Mouse (Mus musculus): ENCODE results near the gene Pou2f3. TPM values are rescaled to one million over a fixed set of nuclear protein-coding genes. Genes with fewer than 3 reads are reported as not detected.

Gene Pou2f3
- polyA plus RNA-seq (2012; rRNA removed), result not detected in 2 replicates
- not detected in 2 replicates for polyA plus RNA-seq (2014; fragmentation: Nextera tagmentation; extraction: Ambion mirVana)

DNA sequence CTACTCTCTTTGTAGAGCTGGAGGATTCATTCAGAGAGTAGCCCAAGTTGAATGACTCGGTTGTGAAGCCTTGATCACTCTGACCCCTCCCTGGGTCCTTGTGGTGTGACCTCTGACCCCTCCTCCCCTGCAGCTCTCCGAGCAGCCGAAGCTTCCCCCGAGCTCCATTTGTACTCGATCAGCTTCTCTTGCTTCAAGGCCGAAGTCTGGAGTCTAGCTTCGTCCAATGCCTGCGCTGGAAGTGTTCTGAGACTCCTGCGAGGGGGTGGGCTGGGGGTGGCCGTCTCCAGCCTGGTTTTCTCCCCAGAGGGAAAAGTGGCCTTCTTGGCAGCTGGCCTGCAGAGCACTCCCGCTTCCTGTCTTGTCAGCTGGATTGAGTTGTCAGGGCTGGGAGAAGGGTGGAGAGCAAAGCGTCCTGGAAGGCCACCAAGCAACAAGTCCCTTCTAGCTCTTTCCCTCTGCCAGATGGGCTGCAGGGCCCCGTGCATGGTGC is at the start of gene Pou2f3:
Gene Pou2f3, minus strand, starts transcription at position 180 of the 493 bp plus-strand sequence.
- Histone ChIP-seq H3K9me3 (ENCODE audit: control insufficient read depth, low read length) (no peaks in the 10 kb centered on the region), H3K27me3 (ENCODE audit: control insufficient read depth, insufficient read depth, low read length) (peaks cover 18% of the 10 kb centered on the region), H3K4me2 (ENCODE audit: low read depth) (no peak within 1 kb of the TSS), H3K4me1 (replicated peaks; ENCODE audit: control insufficient read depth in 2 of 2, insufficient read depth in 2 of 2, low read length in 1 of 2) (no peaks in the 10 kb centered on the region), H3K36me3 (replicated peaks; ENCODE audit: control insufficient read depth, insufficient read depth, low read depth) (no peaks in the 10 kb centered on the region), H3K9ac (replicated peaks) (no peak within 1 kb of the TSS), H3K4me3 (ENCODE audit: insufficient read depth in 1 of 2, low read depth in 2 of 2, low read length in 2 of 2) (no peak within 1 kb of the TSS), H3K27ac (no peak within 1 kb of the TSS)
- TF ChIP-seq CTCF (IDR thresholded peaks at IDR 0.05; ENCODE audit: low read depth) (no peak), EP300 (IDR thresholded peaks at IDR 0.05; ENCODE audit: low read depth) (no peak)
- WGBS (ENCODE audit: insufficient replicate concordance), result 5% methylated on average over 13 of the region's 13 CpGs
- ATAC-seq (ENCODE audit: insufficient read depth), result no peak
- DNase-seq (ENCODE audit: low read depth in 3 of 3, low spot score in 3 of 3), result no peak

GRCm38 (mm10) chr9:43253271-43253681 is 43.1 kb upstream of the Pou2f3 start:
- Histone ChIP-seq H3K9me3 (ENCODE audit: control insufficient read depth, low read length) (no peaks in the 10 kb centered on the region), H3K4me1 (replicated peaks; ENCODE audit: control insufficient read depth in 2 of 2, insufficient read depth in 2 of 2, low read length in 1 of 2) (peaks cover 0 to 3% of the 10 kb centered on the region in 2 experiments; a peak in 2 of 4 replicates), H3K9ac (replicated peaks) (no peak overlapping the region), H3K4me3 (ENCODE audit: insufficient read depth in 1 of 2, low read depth in 2 of 2, low read length in 2 of 2) (no peak overlapping the region), H3K36me3 (replicated peaks; ENCODE audit: control insufficient read depth, insufficient read depth, low read depth) (no peaks in the 10 kb centered on the region), H3K27me3 (ENCODE audit: control insufficient read depth, insufficient read depth, low read length) (no peaks in the 10 kb centered on the region), H3K4me2 (ENCODE audit: low read depth) (no peak overlapping the region), H3K27ac (no peak overlapping the region)
- no peak for TF ChIP-seq EP300 (IDR thresholded peaks at IDR 0.05; ENCODE audit: low read depth)
- TF ChIP-seq CTCF (IDR thresholded peaks at IDR 0.05; ENCODE audit: low read depth), result no peak
- ATAC-seq (ENCODE audit: insufficient read depth) (no peak), DNase-seq (ENCODE audit: low read depth in 3 of 3, low spot score in 3 of 3) (no peak)
- WGBS (ENCODE audit: insufficient replicate concordance), result 57% methylated on average over 5 of the region's 5 CpGs

GRCm38 (mm10) chr9:43252790-43253189 is 42.6 kb upstream of the Pou2f3 start:
- no peaks in the 10 kb centered on the region for H3K9me3 ChIP-seq (ENCODE audit: control insufficient read depth, low read length)
- no peak overlapping the region for H3K4me3 ChIP-seq (ENCODE audit: insufficient read depth in 1 of 2, low read depth in 2 of 2, low read length in 2 of 2)
- H3K27ac ChIP-seq, result no peak overlapping the region
- peaks cover 0 to 3% of the 10 kb centered on the region in 2 experiments; a peak in 2 of 4 replicates for H3K4me1 ChIP-seq (replicated peaks; ENCODE audit: control insufficient read depth in 2 of 2, insufficient read depth in 2 of 2, low read length in 1 of 2)
- H3K4me2 ChIP-seq (ENCODE audit: low read depth), result no peak overlapping the region
- DNase-seq (ENCODE audit: low read depth in 3 of 3, low spot score in 3 of 3) (no peak), ATAC-seq (ENCODE audit: insufficient read depth) (no peak)
- H3K27me3 ChIP-seq (ENCODE audit: control insufficient read depth, insufficient read depth, low read length), result no peaks in the 10 kb centered on the region
- WGBS (ENCODE audit: insufficient replicate concordance), result 77% methylated on average over 3 of the region's 3 CpGs
- H3K9ac ChIP-seq (replicated peaks), result no peak overlapping the region
- H3K36me3 ChIP-seq (replicated peaks; ENCODE audit: control insufficient read depth, insufficient read depth, low read depth), result no peaks in the 10 kb centered on the region
- TF ChIP-seq CTCF (IDR thresholded peaks at IDR 0.05; ENCODE audit: low read depth) (no peak), EP300 (IDR thresholded peaks at IDR 0.05; ENCODE audit: low read depth) (no peak)

GRCm38 (mm10) chr9:43251786-43252185 is 41.6 kb upstream of the Pou2f3 start:
- Histone ChIP-seq H3K36me3 (replicated peaks; ENCODE audit: control insufficient read depth, insufficient read depth, low read depth) (no peaks in the 10 kb centered on the region), H3K27ac (no peak overlapping the region), H3K4me2 (ENCODE audit: low read depth) (no peak overlapping the region), H3K4me1 (replicated peaks; ENCODE audit: control insufficient read depth in 2 of 2, insufficient read depth in 2 of 2, low read length in 1 of 2) (peaks cover 6 to 9% of the 10 kb centered on the region in 2 experiments), H3K27me3 (ENCODE audit: control insufficient read depth, insufficient read depth, low read length) (no peaks in the 10 kb centered on the region), H3K9ac (replicated peaks) (no peak overlapping the region), H3K4me3 (ENCODE audit: insufficient read depth in 1 of 2, low read depth in 2 of 2, low read length in 2 of 2) (no peak overlapping the region), H3K9me3 (ENCODE audit: control insufficient read depth, low read length) (no peaks in the 10 kb centered on the region)
- TF ChIP-seq EP300 (IDR thresholded peaks at IDR 0.05; ENCODE audit: low read depth) (no peak), CTCF (IDR thresholded peaks at IDR 0.05; ENCODE audit: low read depth) (no peak)
- 69% methylated on average over 2 of the region's 2 CpGs for WGBS (ENCODE audit: insufficient replicate concordance)
- ATAC-seq (ENCODE audit: insufficient read depth) (no peak), DNase-seq (ENCODE audit: low read depth in 3 of 3, low spot score in 3 of 3) (no peak)

DNA sequence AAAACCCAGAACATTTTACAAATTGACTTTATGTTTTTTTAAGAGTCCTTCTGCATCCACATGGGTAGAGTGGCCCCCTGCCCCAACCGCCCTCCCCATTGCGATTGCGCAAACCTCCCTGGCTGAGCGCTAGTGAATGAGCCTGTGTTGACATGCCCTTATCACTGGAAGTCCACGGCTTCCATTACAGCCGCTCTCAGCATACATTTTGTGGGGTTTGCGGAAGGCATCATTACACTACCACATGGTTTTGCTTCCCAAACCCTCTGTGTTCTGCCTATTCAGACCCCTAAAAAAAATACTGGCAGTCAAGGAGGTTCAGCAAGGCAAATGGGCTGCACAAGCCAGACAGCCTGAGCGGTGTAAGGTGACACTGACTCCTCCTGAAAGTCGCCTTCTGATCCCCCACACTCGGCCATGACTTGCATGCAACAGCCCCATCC is 36.6 kb upstream of the Pou2f3 start:
- TF ChIP-seq EP300 (IDR thresholded peaks at IDR 0.05; ENCODE audit: low read depth) (no peak), CTCF (IDR thresholded peaks at IDR 0.05; ENCODE audit: low read depth) (no peak)
- DNase-seq (ENCODE audit: low read depth in 3 of 3, low spot score in 3 of 3) (peak in 2 of 3 experiments; percentile 46 to 49), ATAC-seq (ENCODE audit: insufficient read depth) (peak; percentile 56)
- no peaks in the 10 kb centered on the region for H3K27me3 ChIP-seq (ENCODE audit: control insufficient read depth, insufficient read depth, low read length)
- 10% methylated on average over 10 of the region's 10 CpGs for WGBS (ENCODE audit: insufficient replicate concordance)
- no peaks in the 10 kb centered on the region for H3K9me3 ChIP-seq (ENCODE audit: control insufficient read depth, low read length)
- H3K4me1 ChIP-seq (replicated peaks; ENCODE audit: control insufficient read depth in 2 of 2, insufficient read depth in 2 of 2, low read length in 1 of 2), result peaks cover 29 to 50% of the 10 kb centered on the region in 2 experiments
- H3K27ac ChIP-seq, result peak overlapping the region; percentile 46
- peak overlapping the region; percentile 40; the same call in 1 of the 2 replicates for H3K9ac ChIP-seq (replicated peaks)
- H3K36me3 ChIP-seq (replicated peaks; ENCODE audit: control insufficient read depth, insufficient read depth, low read depth), result no peaks in the 10 kb centered on the region
- peak overlapping the region; percentile 58 for H3K4me2 ChIP-seq (ENCODE audit: low read depth)
- H3K4me3 ChIP-seq (ENCODE audit: insufficient read depth in 1 of 2, low read depth in 2 of 2, low read length in 2 of 2), result peak overlapping the region; percentile 16 to 18; a peak in 3 of 4 replicates

Measured in liver, embryonic 14.5 days (tissue).